Mouse (Mus musculus): ENCODE data around the gene Etaa1. TPM values are rescaled to one million over a fixed set of nuclear protein-coding genes. Genes with fewer than 3 reads are reported as not detected.

The Etaa1 gene
- polyA plus RNA-seq (2012), result 1.9 and 3.1 TPM in 2 replicates

GRCm38 (mm10) chr11:17953231-17954134 lies at the start of gene Etaa1:
Gene Etaa1, minus strand, starts transcription at chr11:17953875.
- no peak for TF ChIP-seq GATA1 (IDR thresholded peaks at IDR 0.05; ENCODE audit: low read length)

GRCm38 (mm10) chr11:17994151-17994550 lies 40.5 kb upstream of the Etaa1 start:
- no peak for TF ChIP-seq GATA1 (IDR thresholded peaks at IDR 0.05; ENCODE audit: low read length)

- TF ChIP-seq GATA1 (IDR thresholded peaks at IDR 0.05; ENCODE audit: low read length), result no peak
These were observed 38.6 kb upstream of the Etaa1 start for GRCm38 (mm10) chr11:17992311-17992710.

- TF ChIP-seq GATA1 (IDR thresholded peaks at IDR 0.05; ENCODE audit: low read length), result no peak
These were observed 29.7 kb upstream of the Etaa1 start for GRCm38 (mm10) chr11:17983331-17983730.

GRCm38 (mm10) chr11:17981246-17981645 lies 27.6 kb upstream of the Etaa1 start:
- no peak for TF ChIP-seq GATA1 (IDR thresholded peaks at IDR 0.05; ENCODE audit: low read length)

- no peak for TF ChIP-seq GATA1 (IDR thresholded peaks at IDR 0.05; ENCODE audit: low read length)
These were observed 21.9 kb upstream of the Etaa1 start for GRCm38 (mm10) chr11:17975581-17975980.

GRCm38 (mm10) chr11:17952791-17953190 lies 884 bp downstream of the Etaa1 start:
- TF ChIP-seq GATA1 (IDR thresholded peaks at IDR 0.05; ENCODE audit: low read length), result no peak

GRCm38 (mm10) chr11:17951336-17951735 lies 2.3 kb downstream of the Etaa1 start:
- TF ChIP-seq GATA1 (IDR thresholded peaks at IDR 0.05; ENCODE audit: low read length), result no peak

- TF ChIP-seq GATA1 (IDR thresholded peaks at IDR 0.05; ENCODE audit: low read length), result no peak
These were observed 14.5 kb downstream of the Etaa1 start for GRCm38 (mm10) chr11:17939168-17939567.

GRCm38 (mm10) chr11:17937931-17938330 lies 15.7 kb downstream of the Etaa1 start:
- no peak for TF ChIP-seq GATA1 (IDR thresholded peaks at IDR 0.05; ENCODE audit: low read length)

GRCm38 (mm10) chr11:17917905-17918304 lies 35.8 kb downstream of the Etaa1 start:
- no peak for TF ChIP-seq GATA1 (IDR thresholded peaks at IDR 0.05; ENCODE audit: low read length)

- no peak for TF ChIP-seq GATA1 (IDR thresholded peaks at IDR 0.05; ENCODE audit: low read length)
These were observed 36.6 kb downstream of the Etaa1 start for GRCm38 (mm10) chr11:17917101-17917500.

- no peak for TF ChIP-seq GATA1 (IDR thresholded peaks at IDR 0.05; ENCODE audit: low read length)
These were observed 37.2 kb downstream of the Etaa1 start for GRCm38 (mm10) chr11:17916486-17916885.

Data from G1E-ER4 (cell line).